Mouse (Mus musculus) CH12.LX (cell line): ENCODE measurements around the gene Tln2. TPM values are rescaled to one million over a fixed set of nuclear protein-coding genes. Genes with fewer than 3 reads are reported as not detected.
"Not testable (repeated sequence)": the region's sequence is repeated elsewhere in the genome, so short reads cannot be mapped to it uniquely, and the experiment has no call there.

Experiments used
- DNase-seq: peaks from one replicate; pipeline ENCODE4 v3.0.0-alpha.2; 2013; ENCODE audit errors: extremely low read depth
- H3K27ac ChIP-seq: 2 replicates; pipeline ENCODE4 v1.5.1; 2012; ENCODE audit warnings: low read depth, mild to moderate bottlenecking, control low read depth, moderate library complexity; ENCODE audit not compliant: insufficient read depth
- H3K27me3 ChIP-seq: replicated peaks from 2 replicates; pipeline ENCODE3; 2012; ENCODE audit warnings: inconsistent platforms
- H3K36me3 ChIP-seq, 2 experiments: replicated peaks in 1 of 2; 2 replicates each; pipeline versions ENCODE3 to v1.6.1; 2012; ENCODE audit warnings: inconsistent platforms in 1 of 2, low read length in 1 of 2, mild to moderate bottlenecking in 1 of 2, mixed read lengths in 1 of 2, moderate library complexity in 1 of 2; ENCODE audit not compliant: control insufficient read depth in 1 of 2, insufficient read depth in 1 of 2
- H3K4me1 ChIP-seq, 2 experiments: 2 replicates each; pipeline ENCODE4 v1.6.1; 2012; ENCODE audit warnings: inconsistent platforms in 1 of 2, moderate library complexity in 1 of 2; ENCODE audit not compliant: insufficient read depth in 2 of 2, control insufficient read depth in 1 of 2
- H3K4me2 ChIP-seq: 2 replicates; pipeline ENCODE4 v1.6.1; 2012; ENCODE audit warnings: low read depth, mild to moderate bottlenecking, control low read depth; ENCODE audit not compliant: poor library complexity, insufficient read depth, severe bottlenecking
- H3K4me3 ChIP-seq, 3 experiments: fragments of 150-350 bp in 1 of 3; sonication (generic) in 1 of 3; replicated peaks in 1 of 3; 2 replicates each; pipeline versions ENCODE3 to v1.5.1; 2011 to 2012; ENCODE audit warnings: low read depth in 2 of 3, low read length in 2 of 3, mild to moderate bottlenecking in 2 of 3, moderate library complexity in 2 of 3, control low read depth in 1 of 3, improper control_type of control experiment in 1 of 3, inconsistent platforms in 1 of 3, mixed read lengths in 1 of 3; ENCODE audit not compliant: poor library complexity in 1 of 3
- H3K79me2 ChIP-seq: replicated peaks from 2 replicates; pipeline ENCODE4 v1.6.1; 2012; ENCODE audit warnings: mild to moderate bottlenecking, moderate library complexity; ENCODE audit not compliant: control insufficient read depth, poor library complexity, insufficient read depth, severe bottlenecking; ENCODE audit errors: extremely low read depth
- H3K9ac ChIP-seq: 2 replicates; pipeline ENCODE4 v1.6.1; 2012; ENCODE audit warnings: low read depth, mild to moderate bottlenecking, control low read depth, moderate library complexity; ENCODE audit not compliant: insufficient read depth
- H3K9me3 ChIP-seq: replicated peaks from 2 replicates; pipeline ENCODE3; 2012; ENCODE audit warnings: low read length, inconsistent platforms, mixed read lengths
- CTCF ChIP-seq, 2 experiments: IDR thresholded peaks in 1 of 2; conservative IDR thresholded peaks in 1 of 2; 2 replicates each; pipeline ENCODE4 v1.5.1; 2011 to 2012; ENCODE audit warnings: low read depth in 2 of 2, low read length in 2 of 2, improper control_type of control experiment in 1 of 2, inconsistent platforms in 1 of 2, mild to moderate bottlenecking in 1 of 2, moderate library complexity in 1 of 2
- EP300 ChIP-seq: IDR thresholded peaks from 2 replicates; pipeline ENCODE4 v1.6.1; 2011; ENCODE audit warnings: low read length, improper control_type of control experiment
- GABPA ChIP-seq: IDR thresholded peaks from 2 replicates; pipeline ENCODE4 v1.6.1; 2012; ENCODE audit warnings: low read depth, low read length, improper control_type of control experiment, inconsistent platforms; ENCODE audit not compliant: insufficient replicate concordance
- HCFC1 ChIP-seq: IDR thresholded peaks from 2 replicates; pipeline ENCODE4 v1.6.1; 2012; ENCODE audit warnings: low read depth, mild to moderate bottlenecking, inconsistent platforms, low read length, improper control_type of control experiment
- KAT2A ChIP-seq: IDR thresholded peaks from 2 replicates; pipeline ENCODE4 v1.6.1; 2012; ENCODE audit warnings: low read length, improper control_type of control experiment, inconsistent platforms; ENCODE audit not compliant: insufficient replicate concordance
- MAX ChIP-seq: IDR thresholded peaks from 2 replicates; pipeline ENCODE4 v1.6.1; 2011; ENCODE audit warnings: low read length, improper control_type of control experiment
- MEF2A ChIP-seq: IDR thresholded peaks from 2 replicates; pipeline ENCODE4 v1.6.1; 2014; ENCODE audit warnings: low read depth, mild to moderate bottlenecking, inconsistent platforms, low read length, improper control_type of control experiment, borderline replicate concordance
- PAX5 ChIP-seq: IDR thresholded peaks from 2 replicates; pipeline ENCODE4 v1.6.1; 2012; ENCODE audit warnings: low read length, inconsistent platforms, mixed read lengths
- RAD21 ChIP-seq: IDR thresholded peaks from 2 replicates; pipeline ENCODE4 v1.6.1; 2011; ENCODE audit warnings: low read depth, mild to moderate bottlenecking, low read length, improper control_type of control experiment, moderate library complexity
- RCOR1 ChIP-seq: conservative IDR thresholded peaks from 2 replicates; pipeline ENCODE4 v1.6.1; 2012; ENCODE audit warnings: low read depth, mild to moderate bottlenecking, inconsistent platforms, low read length, improper control_type of control experiment
- SMC3 ChIP-seq: IDR thresholded peaks from 2 replicates; pipeline ENCODE4 v1.6.1; 2011; ENCODE audit warnings: low read depth, low read length, improper control_type of control experiment
- USF1 ChIP-seq: IDR thresholded peaks from 2 replicates; pipeline ENCODE4 v1.6.1; 2014; ENCODE audit warnings: low read depth, mild to moderate bottlenecking, inconsistent platforms, low read length, improper control_type of control experiment
- ZC3H11A ChIP-seq: IDR thresholded peaks from 2 replicates; pipeline ENCODE4 v1.6.1; 2012; ENCODE audit warnings: low read depth, mild to moderate bottlenecking, inconsistent platforms, low read length, improper control_type of control experiment
- ZKSCAN1 ChIP-seq: IDR thresholded peaks from 2 replicates; pipeline ENCODE4 v1.6.1; 2012; ENCODE audit warnings: low read depth, inconsistent platforms, low read length, improper control_type of control experiment, borderline replicate concordance
- ZNF384 ChIP-seq: IDR thresholded peaks from 2 replicates; pipeline ENCODE4 v1.6.1; 2012; ENCODE audit warnings: low read depth, low read length, improper control_type of control experiment, inconsistent platforms
- dilution Hi-C: fragments of 300-500 bp; cut with MboI; formaldehyde crosslinking; loops from 2 replicates; pipeline ENCODE4 v1.14.3; 2020; ENCODE audit warnings: low sequenced_read_pairs; ENCODE audit not compliant: extremely low pct_unique_long_range_greater_than_20kb, extremely low pct_ligation_motif_present
- in situ Hi-C: fragments of 300-500 bp; cut with MboI; formaldehyde crosslinking; loops from 3 replicates; pipeline ENCODE4 v1.14.3; 2019; ENCODE audit warnings: low sequenced_read_pairs, low pct_ligation_motif_present, low pct_unique_long_range_greater_than_20kb, mixed read lengths
- polyA plus RNA-seq: library from polyadenylated mRNA; unstranded; fragments of >175 nt; gene quantifications from 2 replicates; pipeline ENCODE4 v1.2.1, GENCODE M21; 2012; ENCODE audit warnings: low read depth; ENCODE audit not compliant: insufficient read length
- total RNA-seq, 2 experiments: library from RNA; depleted of rRNA; stranded (reverse); fragments of 300-350 nt in 1 of 2; fragments of >200 nt in 1 of 2; gene quantifications; 2 replicates each; pipeline ENCODE4 v1.2.3; 2012 to 2014

Gene Tln2
- total and polyA plus RNA-seq, 3 experiments = 2.6 to 4.4 (median 4.4) TPM

- Histone ChIP-seq H3K27me3 (no peaks in the 10 kb centered on the region), H3K4me2 (no peak overlapping the region), H3K4me1 (no peaks in the 10 kb centered on the region), H3K27ac (no peak overlapping the region), H3K4me3 (no peak overlapping the region), H3K9me3 (no peaks in the 10 kb centered on the region), H3K36me3 (no peaks in the 10 kb centered on the region), H3K79me2 (no peaks in the 10 kb centered on the region), H3K9ac (no peak overlapping the region)
- dilution Hi-C loops = no loop called here
- TF ChIP-seq PAX5 (no peak), MAX (no peak), ZKSCAN1 (no peak), USF1 (no peak), ZNF384 (no peak), ZC3H11A (no peak), RAD21 (no peak), EP300 (no peak), GABPA (no peak), MEF2A (no peak), CTCF (conservative IDR thresholded peaks at IDR 0.05 in 1 of 2, IDR thresholded peaks at IDR 0.05 in 1 of 2; ENCODE audit: low read depth in 2 of 2, low read length in 2 of 2) (no peak), SMC3 (no peak), KAT2A (no peak), HCFC1 (no peak)
- no peak for DNase-seq
- in situ Hi-C loops = no loop called here
Measured at GRCm38 (mm10) chr9:67281812-67282211, 277.7 kb downstream of the Tln2 start.

- H3K79me2 ChIP-seq, H3K36me3 ChIP-seq, H3K4me3 ChIP-seq, DNase-seq, H3K4me2 ChIP-seq, H3K9ac ChIP-seq, in situ Hi-C loops, H3K4me1 ChIP-seq, dilution Hi-C loops, H3K9me3 ChIP-seq, H3K27me3 ChIP-seq, H3K27ac ChIP-seq: not testable (repeated sequence)
Measured at GRCm38 (mm10) chr9:67280311-67280710, 279.2 kb downstream of the Tln2 start.

GRCm38 (mm10) chr9:67276446-67276845, 283.1 kb downstream of the Tln2 start:
- Histone ChIP-seq H3K36me3 (no peaks in the 10 kb centered on the region), H3K4me1 (peaks cover 0 to 5% of the 10 kb centered on the region in 2 experiments; a peak in 1 of 4 replicates), H3K4me2 (no peak overlapping the region), H3K27ac (no peak overlapping the region), H3K9ac (no peak overlapping the region), H3K4me3 (no peak overlapping the region), H3K9me3 (no peaks in the 10 kb centered on the region), H3K27me3 (no peaks in the 10 kb centered on the region), H3K79me2 (no peaks in the 10 kb centered on the region)
- TF ChIP-seq RCOR1 = no peak
- dilution Hi-C loops (no loop called here), in situ Hi-C loops (no loop called here)
- no peak for DNase-seq
